Mouse (Mus musculus) gastrocnemius, postnatal 36 days (tissue): ENCODE measurements around the gene Tex261. TPM values are rescaled to one million over a fixed set of nuclear protein-coding genes. Genes with fewer than 3 reads are reported as not detected.
"Not testable (repeated sequence)": the region's sequence is repeated elsewhere in the genome, so short reads cannot be mapped to it uniquely, and the experiment has no call there.

Source experiments
- DNase-seq, 2 experiments: peaks; one replicate each; pipeline ENCODE4 v3.0.0; 2022
- intact Hi-C: fragments of 180-260 bp; cut with DNase I; formaldehyde crosslinking; loops from one replicate; pipeline ENCODE4 v1.15.1; 2025
- long read RNA-seq, 2 experiments: library from polyadenylated mRNA; stranded (forward); transcript quantifications; one replicate each; pipeline ENCODE4 v2.0.0; 2021
- total RNA-seq, 2 experiments: library from RNA; stranded (reverse); gene quantifications; 2 replicates each; pipeline ENCODE4 v1.2.3; 2021

Gene Tex261
- total RNA-seq = 10 to 100 TPM; 42.8 to 56.4 TPM
- long read RNA-seq, experiment 1, transcript Tex261-201 (6 exons, 2,984 nt) = major isoform, 91 of 109 reads
- long read RNA-seq, experiment 1, partial matches to known transcripts = 3 of 109 reads
- long read RNA-seq, experiment 1, other reads (novel, unspliced or antisense) = 15 of 109 reads
- long read RNA-seq, experiment 2, transcript Tex261-201 (6 exons, 2,984 nt) = major isoform, 94 of 120 reads
- long read RNA-seq, experiment 2, partial matches to known transcripts = 1 of 120 reads
- long read RNA-seq, experiment 2, other reads (novel, unspliced or antisense) = 25 of 120 reads

- intact Hi-C loops = no loop called here
- DNase-seq = peak; percentile 86 to 87
These were observed at the start of gene Tex261 for GRCm38 (mm10) chr6:83775638-83776293. Tex261 (minus strand) TSS chr6:83775813.

GRCm38 (mm10) chr6:83821856-83822255 is 46.2 kb upstream of the Tex261 start:
- intact Hi-C loops = no loop called here
- no peak for DNase-seq

GRCm38 (mm10) chr6:83820727-83821515 is 45.3 kb upstream of the Tex261 start:
- intact Hi-C loops = no loop called here
- DNase-seq = no peak

- intact Hi-C loops = no loop called here
- DNase-seq = no peak
These were observed 43.4 kb upstream of the Tex261 start for GRCm38 (mm10) chr6:83818996-83819395.

DNA sequence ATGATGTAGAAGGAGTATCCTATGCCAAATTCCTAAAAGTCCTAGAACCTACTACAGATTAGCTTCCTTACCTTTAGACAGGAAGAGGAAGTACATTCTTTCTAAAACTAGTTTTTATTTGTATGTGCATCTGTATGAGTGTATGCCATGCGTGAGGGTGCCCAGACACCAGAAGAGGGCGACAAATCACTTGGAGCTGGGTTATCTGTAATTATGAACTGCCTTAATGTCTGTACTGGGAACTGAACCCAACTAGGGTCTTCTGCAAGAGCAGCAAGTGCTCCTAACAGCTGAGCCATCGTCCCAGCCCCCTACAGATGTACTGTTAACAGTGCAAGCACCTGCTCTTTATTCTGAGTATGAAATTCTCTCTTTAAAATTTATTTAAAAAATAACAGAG is 40.2 kb upstream of the Tex261 start:
- intact Hi-C loops = no loop called here
- no peak for DNase-seq

DNA sequence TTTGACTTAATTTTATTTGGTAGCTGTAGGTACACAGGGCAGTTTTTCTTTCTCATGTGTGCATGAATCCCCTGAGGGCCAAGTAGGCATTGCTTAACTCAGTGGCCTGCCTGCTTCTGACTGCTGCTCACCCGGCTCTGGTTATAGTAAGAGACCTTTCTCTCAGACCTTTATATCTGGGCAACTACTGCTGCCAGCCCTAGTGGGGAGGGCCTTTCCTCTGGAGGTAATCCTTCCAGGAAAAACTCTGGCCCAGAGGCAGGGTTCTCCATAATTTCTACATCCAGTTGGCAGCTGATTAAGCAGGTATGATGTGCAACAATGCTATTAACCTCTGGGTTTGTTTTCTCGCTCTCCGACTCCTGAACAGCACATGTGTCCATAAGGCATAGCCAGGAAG is 27.2 kb upstream of the Tex261 start:
- intact Hi-C loops = no loop called here

GRCm38 (mm10) chr6:83802033-83802432 is 26.4 kb upstream of the Tex261 start:
- DNase-seq = no peak
- intact Hi-C loops = no loop called here

More for the DNA sequence above, 27.2 kb upstream of the Tex261 start:
- DNase-seq = no peak

DNA sequence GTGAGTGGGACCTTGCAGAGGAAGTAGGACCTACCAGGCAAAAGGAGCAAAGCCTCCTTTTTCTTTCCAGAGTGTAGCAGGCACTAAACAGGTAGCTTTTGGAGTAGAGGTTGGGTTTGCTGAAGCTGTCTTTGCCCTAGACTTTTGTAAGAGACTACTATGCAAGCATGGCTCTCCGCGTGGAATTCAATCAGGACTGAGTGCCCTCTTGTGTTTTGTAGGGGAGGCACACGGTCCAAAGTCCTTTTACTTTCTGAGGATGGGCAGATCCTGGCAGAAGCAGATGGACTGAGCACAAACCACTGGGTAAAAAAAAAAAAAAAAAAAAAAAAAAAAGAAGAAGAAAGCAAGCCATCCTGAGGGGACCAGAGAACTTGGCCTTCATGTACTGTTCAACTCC is 21.1 kb upstream of the Tex261 start:
- no peak for DNase-seq
- intact Hi-C loops = no loop called here

GRCm38 (mm10) chr6:83795492-83795900 is 19.9 kb upstream of the Tex261 start:
- no peak for DNase-seq
- intact Hi-C loops = no loop called here

GRCm38 (mm10) chr6:83794760-83795296 is 19.2 kb upstream of the Tex261 start, which contains the start of gene Nagk:
Nagk (plus strand) TSS chr6:83794982.
- intact Hi-C loops = no loop called here
- peak; percentile 88 to 94 for DNase-seq

- DNase-seq = no peak
- intact Hi-C loops = no loop called here
These were observed 15.8 kb upstream of the Tex261 start for GRCm38 (mm10) chr6:83791251-83791890.

- intact Hi-C loops, DNase-seq: not testable (repeated sequence)
These were observed 14.9 kb upstream of the Tex261 start for GRCm38 (mm10) chr6:83790533-83790932.

DNA sequence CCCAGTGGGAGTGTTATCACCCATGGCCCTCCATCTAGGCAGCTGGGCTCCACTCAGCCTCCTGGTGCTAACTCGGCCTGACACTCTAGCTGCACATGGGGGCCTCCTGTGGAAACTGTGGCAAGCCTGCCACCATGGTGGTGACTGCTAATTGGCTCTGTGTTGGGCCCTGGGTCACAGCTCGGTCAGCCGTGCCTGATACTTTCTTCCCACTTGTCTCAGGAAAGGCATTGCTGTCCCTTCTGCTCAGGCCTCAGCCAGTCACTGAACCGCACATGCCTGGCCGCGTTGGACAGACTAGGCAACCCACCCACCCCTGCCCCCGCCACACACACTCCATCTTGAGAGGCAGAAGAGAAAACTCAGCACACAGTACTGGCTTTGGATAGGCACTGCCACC is 12.9 kb upstream of the Tex261 start:
- intact Hi-C loops = no loop called here
- no peak for DNase-seq

DNA sequence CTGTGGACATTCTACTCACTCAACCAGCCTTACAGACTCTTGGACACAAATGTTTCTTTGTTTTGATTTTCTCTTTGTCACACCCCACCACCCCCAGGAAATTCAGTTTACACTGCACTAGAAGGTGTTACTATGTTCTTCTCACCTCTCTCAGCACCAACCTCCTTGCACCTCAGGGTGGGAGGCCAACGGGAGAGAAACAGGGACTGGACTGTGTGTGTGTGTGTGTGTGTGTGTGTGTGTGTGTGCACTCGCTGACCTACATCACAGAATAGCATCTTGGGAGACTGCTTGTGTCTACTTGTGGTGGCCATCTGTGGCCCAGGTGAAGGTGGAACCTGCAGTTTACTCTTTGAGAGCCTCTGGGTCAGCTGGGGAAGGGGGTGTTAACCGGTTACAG is 10.8 kb upstream of the Tex261 start:
- DNase-seq = no peak
- intact Hi-C loops = no loop called here

DNA sequence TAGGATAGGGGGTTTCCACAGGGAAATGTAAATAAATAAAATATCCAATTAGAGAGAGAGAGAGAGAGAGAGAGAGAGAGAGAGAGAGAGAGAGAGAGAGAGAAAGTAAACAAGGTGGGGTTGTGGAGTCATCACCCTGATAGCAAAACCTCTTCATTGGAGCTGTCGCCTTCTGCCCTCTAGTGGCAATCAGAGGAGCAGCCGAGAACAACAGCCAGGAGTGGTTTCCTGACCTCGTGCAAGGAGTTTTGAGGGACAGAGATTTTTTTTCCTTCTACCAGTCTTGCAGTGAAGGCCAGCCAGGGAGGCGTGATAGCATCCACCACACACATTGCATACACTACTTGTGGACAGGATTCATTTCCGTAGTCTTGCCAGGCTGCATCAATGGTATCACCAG is 3.4 kb upstream of the Tex261 start:
- DNase-seq = peak in 1 of 2 experiments; percentile 19
- intact Hi-C loops = no loop called here

GRCm38 (mm10) chr6:83778306-83778705 is 2.7 kb upstream of the Tex261 start:
- intact Hi-C loops = no loop called here
- no peak for DNase-seq

- intact Hi-C loops = no loop called here
- no peak for DNase-seq
These were observed 641 bp downstream of the Tex261 start for GRCm38 (mm10) chr6:83774781-83775563.

- intact Hi-C loops = no loop called here
- no peak for DNase-seq
These were observed 1.5 kb downstream of the Tex261 start for GRCm38 (mm10) chr6:83774126-83774525.

DNA sequence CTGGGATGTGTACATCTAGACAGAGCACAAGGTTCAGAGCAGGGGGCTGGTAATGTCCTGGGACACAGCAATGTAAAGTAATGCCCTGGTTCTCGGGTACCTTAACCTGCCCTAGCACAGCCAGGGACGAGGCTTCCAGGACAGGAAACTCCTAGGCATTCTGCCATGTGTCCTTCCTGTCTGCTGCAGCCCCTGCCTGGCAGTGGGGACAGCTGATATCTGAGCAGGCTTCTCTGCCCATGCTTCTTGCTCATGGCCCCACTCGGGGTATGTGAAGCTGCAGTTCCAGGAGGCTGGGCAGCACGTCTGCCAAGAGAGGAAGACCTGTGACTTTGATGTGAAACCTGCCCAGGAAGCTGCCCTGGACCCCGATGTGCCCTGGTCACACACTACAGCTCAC is 7.1 kb downstream of the Tex261 start:
- DNase-seq = no peak

GRCm38 (mm10) chr6:83766982-83767381 is 8.6 kb downstream of the Tex261 start:
- intact Hi-C loops = no loop called here
- no peak for DNase-seq

More for the DNA sequence above, 7.1 kb downstream of the Tex261 start:
- intact Hi-C loops = no loop called here
